Mouse (Mus musculus): ENCODE data around the gene Disp2. TPM values are rescaled to one million over a fixed set of nuclear protein-coding genes. Genes with fewer than 3 reads are reported as not detected.

The Disp2 gene
- polyA plus RNA-seq, 1 experiment from 2014 or later = 2.7 TPM

DNA sequence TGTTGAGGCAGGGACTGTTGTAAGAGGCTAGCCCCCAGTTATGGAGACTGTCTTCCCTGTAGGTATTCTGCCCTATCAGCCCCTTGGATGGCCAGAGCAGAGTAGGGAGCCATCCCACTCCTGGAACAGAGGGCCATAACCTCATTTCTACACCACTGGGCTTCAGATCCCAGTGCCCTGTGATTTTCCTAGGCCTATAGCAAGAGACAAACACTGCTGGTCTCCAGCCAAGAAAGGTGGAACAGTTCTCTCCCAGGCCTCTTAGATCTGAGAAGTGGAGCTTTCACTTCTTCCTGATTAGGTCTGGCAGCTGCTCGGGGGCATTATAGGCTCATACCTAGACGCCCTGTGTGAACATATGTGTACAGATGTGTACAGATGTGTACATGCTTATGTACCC is 3.2 kb upstream of the Disp2 start:
- Histone ChIP-seq H3K27ac (no peak overlapping the region), H3K4me1 (replicated peaks) (peaks cover 14% of the 10 kb centered on the region)
- ATAC-seq = no peak

DNA sequence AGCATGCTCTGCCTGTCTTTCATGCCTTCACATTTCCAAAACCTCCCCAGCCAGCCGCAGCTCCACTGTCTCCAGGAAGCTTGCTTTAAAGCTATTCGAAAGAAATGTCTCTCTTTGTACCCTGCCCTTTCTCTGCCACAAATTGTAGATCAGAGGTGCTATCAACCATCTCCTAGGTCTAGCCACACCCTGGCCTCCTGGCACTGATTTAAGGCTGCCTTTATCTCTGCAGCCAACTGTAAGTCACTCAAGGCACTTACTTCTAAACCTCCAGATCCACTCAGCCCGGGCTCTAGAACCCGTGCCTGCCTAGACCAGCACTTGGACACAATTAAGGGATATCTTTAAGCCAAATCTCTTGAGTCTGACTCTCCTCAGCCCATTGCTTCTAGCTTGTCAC is 1.1 kb upstream of the Disp2 start:
- H3K9ac ChIP-seq = no peak overlapping the region
- H3K27me3 ChIP-seq (replicated peaks) = no peaks in the 10 kb centered on the region
- no peak overlapping the region for H3K4me2 ChIP-seq (replicated peaks)
- H3K9me3 ChIP-seq = no peaks in the 10 kb centered on the region
- WGBS = 74% methylated on average over 4 of the region's 4 CpGs
- no peak for ATAC-seq
- H3K4me1 ChIP-seq (replicated peaks) = peaks cover 8% of the 10 kb centered on the region
- no peak overlapping the region for H3K27ac ChIP-seq
- H3K36me3 ChIP-seq = no peaks in the 10 kb centered on the region
- no peak overlapping the region for H3K4me3 ChIP-seq (replicated peaks)

More for the DNA sequence above, 3.2 kb upstream of the Disp2 start:
- H3K9me3 ChIP-seq = no peaks in the 10 kb centered on the region
- no peak overlapping the region for H3K4me3 ChIP-seq (replicated peaks)
- no peak overlapping the region for H3K9ac ChIP-seq
- 78% methylated on average over 2 of the region's 2 CpGs for WGBS
- H3K4me2 ChIP-seq (replicated peaks) = no peak overlapping the region
- no peaks in the 10 kb centered on the region for H3K36me3 ChIP-seq
- no peaks in the 10 kb centered on the region for H3K27me3 ChIP-seq (replicated peaks)

GRCm38 (mm10) chr2:118779065-118779464 is 454 bp upstream of the Disp2 start:
- peak; percentile 18; the same call in 1 of the 2 replicates for ATAC-seq
- 14% methylated on average over 10 of the region's 10 CpGs for WGBS
- H3K4me1 ChIP-seq (replicated peaks) = peaks cover 8% of the 10 kb centered on the region
- H3K9me3 ChIP-seq = no peaks in the 10 kb centered on the region
- H3K9ac ChIP-seq = peak overlapping the region; percentile 29; the same call in 1 of the 2 replicates
- peak overlapping the region; percentile 77 for H3K4me2 ChIP-seq (replicated peaks)
- H3K27me3 ChIP-seq (replicated peaks) = no peaks in the 10 kb centered on the region
- no peaks in the 10 kb centered on the region for H3K36me3 ChIP-seq
- H3K4me3 ChIP-seq (replicated peaks) = peak overlapping the region; percentile 36
- H3K27ac ChIP-seq = no peak overlapping the region

GRCm38 (mm10) chr2:118781115-118781514 is 1.6 kb downstream of the Disp2 start:
- no peaks in the 10 kb centered on the region for H3K9me3 ChIP-seq
- no peak overlapping the region for H3K4me3 ChIP-seq (replicated peaks)
- no peak overlapping the region for H3K9ac ChIP-seq
- H3K4me1 ChIP-seq (replicated peaks) = peaks cover 8% of the 10 kb centered on the region
- ATAC-seq = no peak
- 46% methylated on average over 1 of the region's 1 CpGs for WGBS
- H3K27me3 ChIP-seq (replicated peaks) = no peaks in the 10 kb centered on the region
- H3K36me3 ChIP-seq = no peaks in the 10 kb centered on the region
- H3K4me2 ChIP-seq (replicated peaks) = no peak overlapping the region
- no peak overlapping the region for H3K27ac ChIP-seq

GRCm38 (mm10) chr2:118782303-118782702 is 2.8 kb downstream of the Disp2 start:
- no peak overlapping the region for H3K9ac ChIP-seq
- H3K4me3 ChIP-seq (replicated peaks) = no peak overlapping the region
- peaks cover 8% of the 10 kb centered on the region for H3K4me1 ChIP-seq (replicated peaks)
- WGBS = 57% methylated on average over 4 of the region's 4 CpGs
- H3K9me3 ChIP-seq = no peaks in the 10 kb centered on the region
- H3K27me3 ChIP-seq (replicated peaks) = no peaks in the 10 kb centered on the region
- H3K4me2 ChIP-seq (replicated peaks) = no peak overlapping the region
- ATAC-seq = no peak
- no peaks in the 10 kb centered on the region for H3K36me3 ChIP-seq
- H3K27ac ChIP-seq = no peak overlapping the region

- Histone ChIP-seq H3K27ac (no peak overlapping the region), H3K9me3 (no peaks in the 10 kb centered on the region), H3K36me3 (no peaks in the 10 kb centered on the region), H3K4me3 (replicated peaks) (no peak overlapping the region), H3K27me3 (replicated peaks) (no peaks in the 10 kb centered on the region), H3K4me1 (replicated peaks) (peaks cover 8% of the 10 kb centered on the region), H3K4me2 (replicated peaks) (no peak overlapping the region), H3K9ac (no peak overlapping the region)
- ATAC-seq = no peak
- 53% methylated on average over 5 of the region's 5 CpGs for whole genome bisulfite sequencing
Observed at GRCm38 (mm10) chr2:118783093-118783492, 3.6 kb downstream of the Disp2 start.

- H3K4me3 ChIP-seq (replicated peaks) = no peak overlapping the region
- H3K9ac ChIP-seq = no peak overlapping the region
- H3K4me2 ChIP-seq (replicated peaks) = no peak overlapping the region
- no peaks in the 10 kb centered on the region for H3K36me3 ChIP-seq
- WGBS = 85% methylated on average over 7 of the region's 7 CpGs
- no peak for ATAC-seq
- H3K9me3 ChIP-seq = no peaks in the 10 kb centered on the region
- H3K27me3 ChIP-seq (replicated peaks) = no peaks in the 10 kb centered on the region
- H3K27ac ChIP-seq = no peak overlapping the region
- H3K4me1 ChIP-seq (replicated peaks) = peaks cover 8% of the 10 kb centered on the region
Observed at GRCm38 (mm10) chr2:118783663-118784062, 4.1 kb downstream of the Disp2 start.

DNA sequence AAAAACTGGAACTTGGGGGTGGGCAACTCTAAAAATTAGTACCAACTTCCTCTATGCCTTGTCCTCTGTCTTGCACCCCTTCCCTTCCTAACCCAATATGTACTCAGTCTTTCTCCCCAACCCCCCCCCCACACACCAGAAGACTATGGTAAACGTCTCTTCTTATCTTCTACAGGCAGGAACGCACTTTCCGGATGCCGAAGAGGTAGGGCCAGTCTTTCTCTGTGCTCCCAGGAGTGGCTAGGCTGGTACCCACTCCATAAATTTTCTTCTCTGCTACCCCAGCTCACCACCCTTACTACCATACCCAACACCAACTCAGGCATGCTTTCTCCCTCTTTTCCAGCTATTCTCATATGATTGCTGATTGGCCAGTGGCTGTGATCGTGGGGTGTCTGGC is 7.0 kb downstream of the Disp2 start:
- Histone ChIP-seq H3K9me3 (no peaks in the 10 kb centered on the region), H3K27me3 (replicated peaks) (0 out of 2 replicates have a peak, but pooled peaks cover 5% of the 10 kb centered on the region), H3K27ac (no peak overlapping the region), H3K9ac (no peak overlapping the region), H3K4me1 (replicated peaks) (peaks cover 13% of the 10 kb centered on the region), H3K36me3 (no peaks in the 10 kb centered on the region), H3K4me2 (replicated peaks) (no peak overlapping the region), H3K4me3 (replicated peaks) (no peak overlapping the region)
- WGBS = 85% methylated on average over 5 of the region's 5 CpGs
- no peak for ATAC-seq

DNA sequence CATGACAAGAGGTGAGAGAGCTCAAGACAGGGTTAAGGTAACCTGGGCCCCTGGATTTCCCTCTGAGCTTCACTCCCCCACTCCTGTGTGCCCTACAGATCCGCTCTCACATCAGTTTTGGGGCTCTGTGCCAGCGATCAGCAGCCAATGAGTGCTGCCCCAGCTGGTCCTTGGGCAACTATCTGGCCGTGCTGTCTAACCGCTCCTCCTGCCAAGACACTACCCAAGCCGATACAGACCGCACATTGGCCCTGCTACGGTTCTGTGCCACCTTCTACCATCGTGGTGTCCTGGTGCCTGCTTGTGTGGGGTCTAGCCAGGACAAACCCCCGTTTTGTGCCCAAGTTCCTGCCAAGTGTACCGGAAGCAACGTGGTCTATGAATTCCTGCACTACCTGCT is 10.0 kb downstream of the Disp2 start:
- Histone ChIP-seq H3K4me2 (replicated peaks) (no peak overlapping the region), H3K9ac (no peak overlapping the region), H3K4me3 (replicated peaks) (no peak overlapping the region), H3K9me3 (no peaks in the 10 kb centered on the region), H3K27me3 (replicated peaks) (0 out of 2 replicates have a peak, but pooled peaks cover 5% of the 10 kb centered on the region), H3K27ac (no peak overlapping the region), H3K4me1 (replicated peaks) (peaks cover 13% of the 10 kb centered on the region), H3K36me3 (no peaks in the 10 kb centered on the region)
- no peak for ATAC-seq
- 88% methylated on average over 11 of the region's 11 CpGs for WGBS

- no peak overlapping the region for H3K9ac ChIP-seq
- H3K4me1 ChIP-seq (replicated peaks) = peaks cover 13% of the 10 kb centered on the region
- no peaks in the 10 kb centered on the region for H3K9me3 ChIP-seq
- peak overlapping the region; percentile 16 for H3K4me3 ChIP-seq (replicated peaks)
- peak overlapping the region; percentile 57 for H3K4me2 ChIP-seq (replicated peaks)
- H3K27ac ChIP-seq = no peak overlapping the region
- no peaks in the 10 kb centered on the region for H3K36me3 ChIP-seq
- 0 out of 2 replicates have a peak, but pooled peaks have one; percentile 9 for ATAC-seq
- 0 out of 2 replicates have a peak, but pooled peaks cover 5% of the 10 kb centered on the region for H3K27me3 ChIP-seq (replicated peaks)
- 65% methylated on average over 12 of the region's 12 CpGs for WGBS
Observed at GRCm38 (mm10) chr2:118790221-118790550, 10.7 kb downstream of the Disp2 start.

DNA sequence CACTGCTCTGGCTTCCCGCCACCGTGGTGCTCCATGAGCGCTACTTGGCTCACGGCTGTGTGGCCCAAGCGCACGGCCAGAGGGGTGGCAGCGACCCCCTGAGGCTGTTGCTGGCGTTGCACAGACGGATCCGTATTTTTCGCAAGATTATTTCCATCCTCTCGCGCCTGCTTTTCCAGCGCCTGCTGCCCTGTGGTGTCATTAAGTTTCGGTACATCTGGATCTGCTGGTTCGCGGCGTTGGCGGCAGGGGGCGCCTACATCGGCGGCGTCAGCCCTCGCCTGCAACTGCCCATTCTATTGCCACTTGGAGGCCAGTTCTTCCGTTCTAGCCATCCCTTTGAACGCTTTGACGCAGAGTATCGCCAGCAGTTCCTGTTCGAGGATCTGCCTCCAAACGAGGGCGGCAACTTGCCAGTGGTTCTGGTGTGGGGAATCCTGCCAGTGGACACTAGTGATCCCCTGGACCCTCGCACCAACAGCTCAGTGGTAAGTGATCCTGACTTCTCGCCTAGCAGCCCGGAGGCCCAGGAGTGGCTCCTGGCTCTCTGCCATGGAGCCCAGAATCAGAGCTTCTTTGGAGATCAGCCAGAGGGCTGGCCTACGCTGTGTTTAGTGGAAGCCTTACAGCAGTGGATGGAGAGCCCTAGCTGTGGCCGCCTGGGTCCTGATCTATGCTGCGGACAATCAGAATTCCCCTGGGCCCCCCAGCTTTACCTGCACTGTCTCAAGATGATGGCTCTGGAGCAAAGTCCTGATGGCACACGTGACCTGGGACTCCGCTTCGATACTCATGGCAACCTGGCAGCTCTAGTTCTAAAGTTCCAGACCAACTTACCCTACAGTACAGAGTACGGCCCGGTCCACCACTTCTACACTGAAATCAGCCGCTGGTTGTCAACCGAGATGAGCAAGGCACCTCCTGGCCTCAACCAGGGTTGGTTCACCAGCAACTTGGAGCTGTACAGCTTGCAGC is 11.3 kb downstream of the Disp2 start:
- peak overlapping the region; percentile 16 for H3K4me3 ChIP-seq (replicated peaks)
- WGBS = 22% methylated on average over 44 of the region's 44 CpGs
- H3K27me3 ChIP-seq (replicated peaks) = 0 out of 2 replicates have a peak, but pooled peaks cover 5% of the 10 kb centered on the region
- no peak overlapping the region for H3K27ac ChIP-seq
- peaks cover 13% of the 10 kb centered on the region for H3K4me1 ChIP-seq (replicated peaks)
- H3K4me2 ChIP-seq (replicated peaks) = peak overlapping the region; percentile 57
- H3K36me3 ChIP-seq = no peaks in the 10 kb centered on the region
- no peaks in the 10 kb centered on the region for H3K9me3 ChIP-seq
- peak; percentile 71 for ATAC-seq
- no peak overlapping the region for H3K9ac ChIP-seq

- no peak overlapping the region for H3K4me3 ChIP-seq (replicated peaks)
- WGBS = 91% methylated on average over 26 of the region's 26 CpGs
- H3K9ac ChIP-seq = no peak overlapping the region
- no peaks in the 10 kb centered on the region for H3K9me3 ChIP-seq
- ATAC-seq = no peak; the same call in 1 of the 2 replicates
- peaks cover 13% of the 10 kb centered on the region for H3K4me1 ChIP-seq (replicated peaks)
- H3K36me3 ChIP-seq = no peaks in the 10 kb centered on the region
- H3K4me2 ChIP-seq (replicated peaks) = no peak overlapping the region
- no peak overlapping the region for H3K27ac ChIP-seq
- 0 out of 2 replicates have a peak, but pooled peaks cover 5% of the 10 kb centered on the region for H3K27me3 ChIP-seq (replicated peaks)
Observed at GRCm38 (mm10) chr2:118791591-118792258, 12.2 kb downstream of the Disp2 start.

All from intestine, embryonic 15.5 days (tissue).